Mouse (Mus musculus) mouse trophoblast stem cell (cell line): Measurements from ENCODE around the gene Cand2.

Experiments used
- in situ Hi-C, 2 experiments: fragments of 300-500 bp; cut with MseI, MboI; formaldehyde crosslinking; loops; 2 replicates in 1 of 2; 3 replicates in 1 of 2; pipeline ENCODE4 v1.15.1; 2025

Gene Cand2

GRCm38 (mm10) chr6:115774501-115774921 is at the start of gene Cand2:
TSS of gene Cand2 (plus strand) at chr6:115774538.
- in situ Hi-C loops: loop anchor here (5.0 kb wide), 2 partner anchors 37 to 77 kb away; no protein-coding TSS in a partner anchor

GRCm38 (mm10) chr6:115727108-115727507 is 47.2 kb upstream of the Cand2 start:
- in situ Hi-C loops: no loop called here

- in situ Hi-C loops: no loop called here
Measured at GRCm38 (mm10) chr6:115727570-115727969, 46.8 kb upstream of the Cand2 start.

- in situ Hi-C loops: loop anchor here in 1 of 2 experiments (5.0 kb wide), 1 partner anchor 38 kb away; no protein-coding TSS in a partner anchor
Measured at GRCm38 (mm10) chr6:115730560-115731342, 43.6 kb upstream of the Cand2 start.

- in situ Hi-C loops: loop anchor here in 1 of 2 experiments (5.0 kb wide), 1 partner anchor 40 kb away; no protein-coding TSS in a partner anchor
Measured at GRCm38 (mm10) chr6:115732341-115732928, 41.9 kb upstream of the Cand2 start.

GRCm38 (mm10) chr6:115734909-115735308 is 39.4 kb upstream of the Cand2 start:
- in situ Hi-C loops: loop anchor here in 1 of 2 experiments (5.0 kb wide), 2 partner anchors 37 to 43 kb away; partner anchors contain the start of gene Cand2

- in situ Hi-C loops: loop anchor here in 1 of 2 experiments (5.0 kb wide), 1 partner anchor 33 kb away; the partner anchor contains the start of gene Cand2
Measured at GRCm38 (mm10) chr6:115739056-115739455, 35.3 kb upstream of the Cand2 start.

- in situ Hi-C loops: no loop called here
Measured at GRCm38 (mm10) chr6:115743569-115743968, 30.8 kb upstream of the Cand2 start.

- in situ Hi-C loops: no loop called here
Measured at GRCm38 (mm10) chr6:115746326-115746725, 28.0 kb upstream of the Cand2 start.

- in situ Hi-C loops: no loop called here
Measured at GRCm38 (mm10) chr6:115755536-115755935, 18.8 kb upstream of the Cand2 start.

GRCm38 (mm10) chr6:115758981-115759435 is 15.3 kb upstream of the Cand2 start:
- in situ Hi-C loops: no loop called here

GRCm38 (mm10) chr6:115759461-115759860 is 14.9 kb upstream of the Cand2 start:
- in situ Hi-C loops: no loop called here

GRCm38 (mm10) chr6:115760137-115760536 is 14.2 kb upstream of the Cand2 start:
- in situ Hi-C loops: no loop called here

GRCm38 (mm10) chr6:115760982-115761381 is 13.4 kb upstream of the Cand2 start:
- in situ Hi-C loops: no loop called here

GRCm38 (mm10) chr6:115761995-115762756 is 12.2 kb upstream of the Cand2 start, which contains the start of gene Tmem40:
TSS of gene Tmem40 (minus strand) at chr6:115762410.
- in situ Hi-C loops: no loop called here

- in situ Hi-C loops: no loop called here
Measured at GRCm38 (mm10) chr6:115764179-115764578, 10.2 kb upstream of the Cand2 start.

GRCm38 (mm10) chr6:115767357-115767756 is 7.0 kb upstream of the Cand2 start:
- in situ Hi-C loops: no loop called here

- in situ Hi-C loops: no loop called here
Measured at GRCm38 (mm10) chr6:115768207-115768606, 6.1 kb upstream of the Cand2 start.

- in situ Hi-C loops: loop anchor here (5.0 kb wide), 2 partner anchors 33 to 73 kb away; no protein-coding TSS in a partner anchor
Measured at GRCm38 (mm10) chr6:115770059-115770670, 4.2 kb upstream of the Cand2 start.

GRCm38 (mm10) chr6:115770852-115771251 is 3.5 kb upstream of the Cand2 start:
- in situ Hi-C loops: loop anchor here (5.0 kb wide), 2 partner anchors 34 to 74 kb away; no protein-coding TSS in a partner anchor

GRCm38 (mm10) chr6:115772201-115772600 is 2.1 kb upstream of the Cand2 start:
- in situ Hi-C loops: loop anchor here (5.0 kb wide), 2 partner anchors 35 to 75 kb away; no protein-coding TSS in a partner anchor
